Mouse (Mus musculus): Measurements from ENCODE around the gene Cenpb. TPM values are rescaled to one million over a fixed set of nuclear protein-coding genes. Genes with fewer than 3 reads are reported as not detected.
A peak's percentile ranks its signal among the peaks of the same experiment; 100 is the strongest.

Gene Cenpb
- polyA plus RNA-seq, 1 experiment from 2014 or later, result 13.2 TPM

- Histone ChIP-seq H3K4me1 (ENCODE audit: insufficient read depth, low read depth, low read length) (peaks cover 7% of the 10 kb centered on the region; the same call in 1 of the 2 replicates), H3K27ac (ENCODE audit: low read length) (peak overlapping the region; percentile 55), H3K27me3 (replicated peaks; ENCODE audit: insufficient read depth, low read length) (no peaks in the 10 kb centered on the region), H3K36me3 (ENCODE audit: insufficient read depth, low read length) (peaks cover 7% of the 10 kb centered on the region; the same call in 1 of the 2 replicates), H3K9me3 (ENCODE audit: low read length) (no peaks in the 10 kb centered on the region), H3K4me3 (ENCODE audit: low read depth, low read length) (no peak overlapping the region), H3K4me2 (replicated peaks; ENCODE audit: low read depth, low read length) (no peak overlapping the region), H3K9ac (replicated peaks; ENCODE audit: low read depth) (no peak overlapping the region)
- no peak for TF ChIP-seq CTCF (IDR thresholded peaks at IDR 0.05)
- no peak for TF ChIP-seq EP300 (IDR thresholded peaks at IDR 0.05)
- 44% methylated on average over 5 of the region's 5 CpGs for WGBS
- DNase-seq (ENCODE audit: low spot score), result no peak
- ATAC-seq, result no peak
These were observed 39.3 kb downstream of the Cenpb start for GRCm38 (mm10) chr2:131140533-131140905.

GRCm38 (mm10) chr2:131139886-131140532, 39.9 kb downstream of the Cenpb start:
- Histone ChIP-seq H3K9me3 (ENCODE audit: low read length) (no peaks in the 10 kb centered on the region), H3K9ac (replicated peaks; ENCODE audit: low read depth) (no peak overlapping the region), H3K4me1 (ENCODE audit: insufficient read depth, low read depth, low read length) (peaks cover 7% of the 10 kb centered on the region; the same call in 1 of the 2 replicates), H3K27me3 (replicated peaks; ENCODE audit: insufficient read depth, low read length) (no peaks in the 10 kb centered on the region), H3K4me3 (ENCODE audit: low read depth, low read length) (no peak overlapping the region), H3K4me2 (replicated peaks; ENCODE audit: low read depth, low read length) (no peak overlapping the region), H3K27ac (ENCODE audit: low read length) (peak overlapping the region; percentile 55), H3K36me3 (ENCODE audit: insufficient read depth, low read length) (peaks cover 5% of the 10 kb centered on the region; the same call in 1 of the 2 replicates)
- ATAC-seq (peak; percentile 38), DNase-seq (ENCODE audit: low spot score) (peak; percentile 40)
- TF ChIP-seq CTCF (IDR thresholded peaks at IDR 0.05), result no peak
- peak; percentile 27; the same call in 1 of the 2 replicates for TF ChIP-seq EP300 (IDR thresholded peaks at IDR 0.05)
- WGBS, result 20% methylated on average over 5 of the region's 5 CpGs

- 84% methylated on average over 5 of the region's 5 CpGs for WGBS
- DNase-seq (ENCODE audit: low spot score) (no peak), ATAC-seq (no peak)
- Histone ChIP-seq H3K4me2 (replicated peaks; ENCODE audit: low read depth, low read length) (no peak overlapping the region), H3K9me3 (ENCODE audit: low read length) (no peaks in the 10 kb centered on the region), H3K36me3 (ENCODE audit: insufficient read depth, low read length) (no peaks in the 10 kb centered on the region), H3K9ac (replicated peaks; ENCODE audit: low read depth) (no peak overlapping the region), H3K27me3 (replicated peaks; ENCODE audit: insufficient read depth, low read length) (no peaks in the 10 kb centered on the region), H3K4me1 (ENCODE audit: insufficient read depth, low read depth, low read length) (peaks cover 7% of the 10 kb centered on the region; the same call in 1 of the 2 replicates), H3K27ac (ENCODE audit: low read length) (peak overlapping the region; percentile 55; the same call in 1 of the 2 replicates), H3K4me3 (ENCODE audit: low read depth, low read length) (no peak overlapping the region)
- TF ChIP-seq CTCF (IDR thresholded peaks at IDR 0.05) (no peak), EP300 (IDR thresholded peaks at IDR 0.05) (no peak)
These were observed 40.6 kb downstream of the Cenpb start for GRCm38 (mm10) chr2:131139287-131139686.

- Histone ChIP-seq H3K36me3 (ENCODE audit: insufficient read depth, low read length) (no peaks in the 10 kb centered on the region), H3K4me3 (ENCODE audit: low read depth, low read length) (no peak overlapping the region), H3K9ac (replicated peaks; ENCODE audit: low read depth) (no peak overlapping the region)
These were observed 41.1 kb downstream of the Cenpb start for GRCm38 (mm10) chr2:131138760-131139159.

GRCm38 (mm10) chr2:131138296-131138695, 41.6 kb downstream of the Cenpb start:
- no peaks in the 10 kb centered on the region for H3K36me3 ChIP-seq (ENCODE audit: insufficient read depth, low read length)
- no peak for ATAC-seq

More at GRCm38 (mm10) chr2:131138760-131139159, 41.1 kb downstream of the Cenpb start:
- Histone ChIP-seq H3K9me3 (ENCODE audit: low read length) (no peaks in the 10 kb centered on the region), H3K4me1 (ENCODE audit: insufficient read depth, low read depth, low read length) (peaks cover 7% of the 10 kb centered on the region; the same call in 1 of the 2 replicates), H3K27ac (ENCODE audit: low read length) (0 out of 2 replicates have a peak overlapping the region, but pooled peaks have one; percentile 14), H3K27me3 (replicated peaks; ENCODE audit: insufficient read depth, low read length) (no peaks in the 10 kb centered on the region), H3K4me2 (replicated peaks; ENCODE audit: low read depth, low read length) (no peak overlapping the region)
- DNase-seq (ENCODE audit: low spot score), result no peak
- 91% methylated on average over 7 of the region's 7 CpGs for WGBS
- ATAC-seq, result no peak
- no peak for TF ChIP-seq CTCF (IDR thresholded peaks at IDR 0.05)
- TF ChIP-seq EP300 (IDR thresholded peaks at IDR 0.05), result no peak

GRCm38 (mm10) chr2:131135521-131136139, 44.2 kb downstream of the Cenpb start:
- peak; percentile 22; the same call in 1 of the 2 replicates for ATAC-seq
- Histone ChIP-seq H3K27me3 (replicated peaks; ENCODE audit: insufficient read depth, low read length) (no peaks in the 10 kb centered on the region), H3K36me3 (ENCODE audit: insufficient read depth, low read length) (no peaks in the 10 kb centered on the region), H3K9ac (replicated peaks; ENCODE audit: low read depth) (no peak overlapping the region), H3K4me3 (ENCODE audit: low read depth, low read length) (no peak overlapping the region), H3K9me3 (ENCODE audit: low read length) (no peaks in the 10 kb centered on the region), H3K4me2 (replicated peaks; ENCODE audit: low read depth, low read length) (no peak overlapping the region), H3K4me1 (ENCODE audit: insufficient read depth, low read depth, low read length) (peaks cover 7% of the 10 kb centered on the region; the same call in 1 of the 2 replicates), H3K27ac (ENCODE audit: low read length) (0 out of 2 replicates have a peak overlapping the region, but pooled peaks have one; percentile 62)
- DNase-seq (ENCODE audit: low spot score), result no peak
- WGBS, result 43% methylated on average over 11 of the region's 11 CpGs
- no peak for TF ChIP-seq CTCF (IDR thresholded peaks at IDR 0.05)
- no peak for TF ChIP-seq EP300 (IDR thresholded peaks at IDR 0.05)

More at GRCm38 (mm10) chr2:131138296-131138695, 41.6 kb downstream of the Cenpb start:
- 84% methylated on average over 4 of the region's 4 CpGs for WGBS
- no peak overlapping the region for H3K4me2 ChIP-seq (replicated peaks; ENCODE audit: low read depth, low read length)
- H3K27me3 ChIP-seq (replicated peaks; ENCODE audit: insufficient read depth, low read length), result no peaks in the 10 kb centered on the region
- H3K27ac ChIP-seq (ENCODE audit: low read length), result 0 out of 2 replicates have a peak overlapping the region, but pooled peaks have one; percentile 14
- H3K9ac ChIP-seq (replicated peaks; ENCODE audit: low read depth), result no peak overlapping the region
- no peak overlapping the region for H3K4me3 ChIP-seq (ENCODE audit: low read depth, low read length)
- H3K4me1 ChIP-seq (ENCODE audit: insufficient read depth, low read depth, low read length), result peaks cover 7% of the 10 kb centered on the region; the same call in 1 of the 2 replicates
- TF ChIP-seq CTCF (IDR thresholded peaks at IDR 0.05) (no peak), EP300 (IDR thresholded peaks at IDR 0.05) (no peak)
- no peak for DNase-seq (ENCODE audit: low spot score)
- H3K9me3 ChIP-seq (ENCODE audit: low read length), result no peaks in the 10 kb centered on the region

Measured in lung, postnatal 0 days (tissue).